Mouse (Mus musculus) left cerebral cortex, adult 2 months (tissue): ENCODE data around the gene Ptpn11. TPM values are rescaled to one million over a fixed set of nuclear protein-coding genes. Genes with fewer than 3 reads are reported as not detected.

Source experiments
- DNase-seq, 2 experiments: peaks; one replicate each; pipeline ENCODE4 v3.0.0; 2021 to 2022; ENCODE audit warnings: low spot score in 2 of 2, mixed read lengths in 1 of 2; ENCODE audit errors: extremely low spot score in 1 of 2
- H3K27ac ChIP-seq: fragments of 200-600 bp; 2 replicates; pipeline ENCODE4 v1.8.1; 2022
- H3K4me3 ChIP-seq: fragments of 200-600 bp; 2 replicates; pipeline ENCODE4 v1.8.1; 2022
- CTCF ChIP-seq: fragments of 200-600 bp; IDR thresholded peaks from 2 replicates; pipeline ENCODE4 v1.8.1; 2022; ENCODE audit warnings: antibody characterized with exemption, mild to moderate bottlenecking, moderate library complexity
- intact Hi-C: fragments of 180-260 bp; cut with DNase I; formaldehyde crosslinking; loops from one replicate; pipeline ENCODE4 v1.15.1; 2025
- total RNA-seq, 2 experiments: library from RNA; stranded (reverse); gene quantifications; 2 replicates each; pipeline ENCODE4 v1.2.3; 2021

Ptpn11 gene
- total RNA-seq, 2 experiments from 2014 or later = 95.4 to 96.8 TPM

GRCm38 (mm10) chr5:121162285-121162684 is 28.9 kb downstream of the Ptpn11 start:
- no peak overlapping the region for H3K27ac ChIP-seq
- TF ChIP-seq CTCF = no peak
- DNase-seq = no peak
- no peak overlapping the region for H3K4me3 ChIP-seq
- intact Hi-C loops = no loop called here

GRCm38 (mm10) chr5:121158966-121159365 is 32.2 kb downstream of the Ptpn11 start:
- Histone ChIP-seq H3K27ac (no peak overlapping the region), H3K4me3 (no peak overlapping the region)
- TF ChIP-seq CTCF = no peak
- DNase-seq = no peak
- intact Hi-C loops = loop anchor here (10.0 kb wide), 1 partner anchor 344 kb away; the partner anchor contains the start of gene Oas1c

GRCm38 (mm10) chr5:121157489-121157888 is 33.7 kb downstream of the Ptpn11 start:
- H3K27ac ChIP-seq = no peak overlapping the region
- no peak for DNase-seq
- intact Hi-C loops = loop anchor here (10.0 kb wide), 1 partner anchor 343 kb away; the partner anchor contains the start of gene Oas1c

GRCm38 (mm10) chr5:121157017-121157416 is 34.2 kb downstream of the Ptpn11 start:
- no peak overlapping the region for H3K4me3 ChIP-seq
- intact Hi-C loops = loop anchor here (10.0 kb wide), 1 partner anchor 342 kb away; the partner anchor contains the start of gene Oas1c
- no peak for DNase-seq
- TF ChIP-seq CTCF = no peak
- no peak overlapping the region for H3K27ac ChIP-seq

More at GRCm38 (mm10) chr5:121157489-121157888, 33.7 kb downstream of the Ptpn11 start:
- TF ChIP-seq CTCF = no peak
- H3K4me3 ChIP-seq = no peak overlapping the region

GRCm38 (mm10) chr5:121156121-121156520 is 35.1 kb downstream of the Ptpn11 start:
- Histone ChIP-seq H3K4me3 (no peak overlapping the region), H3K27ac (no peak overlapping the region; the same call in 1 of the 2 replicates)
- intact Hi-C loops = loop anchor here (10.0 kb wide), 1 partner anchor 341 kb away; the partner anchor contains the start of gene Oas1c
- no peak for DNase-seq
- no peak for TF ChIP-seq CTCF

GRCm38 (mm10) chr5:121150684-121151083 is 40.5 kb downstream of the Ptpn11 start:
- H3K4me3 ChIP-seq = no peak overlapping the region
- intact Hi-C loops = loop anchor here (10.0 kb wide), 1 partner anchor 336 kb away; the partner anchor contains the start of gene Oas1c
- peak overlapping the region; percentile 32 for H3K27ac ChIP-seq
- DNase-seq = no peak
- no peak for TF ChIP-seq CTCF

- H3K27ac ChIP-seq = no peak overlapping the region
- no peak for TF ChIP-seq CTCF
- intact Hi-C loops = no loop called here
- H3K4me3 ChIP-seq = no peak overlapping the region
- DNase-seq = no peak
These were observed 42.0 kb downstream of the Ptpn11 start for GRCm38 (mm10) chr5:121149246-121149645.

GRCm38 (mm10) chr5:121146275-121146674 is 44.9 kb downstream of the Ptpn11 start:
- Histone ChIP-seq H3K4me3 (no peak overlapping the region), H3K27ac (no peak overlapping the region; the same call in 1 of the 2 replicates)
- DNase-seq = no peak
- intact Hi-C loops = no loop called here
- no peak for TF ChIP-seq CTCF

GRCm38 (mm10) chr5:121145609-121146008 is 45.6 kb downstream of the Ptpn11 start:
- no peak overlapping the region for H3K4me3 ChIP-seq
- DNase-seq = no peak
- no peak for TF ChIP-seq CTCF
- intact Hi-C loops = no loop called here
- H3K27ac ChIP-seq = no peak overlapping the region; the same call in 1 of the 2 replicates

GRCm38 (mm10) chr5:121144441-121145238 is 46.6 kb downstream of the Ptpn11 start:
- Histone ChIP-seq H3K27ac (peak overlapping the region; percentile 17; the same call in 1 of the 2 replicates), H3K4me3 (no peak overlapping the region)
- no peak for TF ChIP-seq CTCF
- no peak for DNase-seq
- intact Hi-C loops = no loop called here

GRCm38 (mm10) chr5:121142431-121143119 is 48.6 kb downstream of the Ptpn11 start:
- DNase-seq = no peak
- intact Hi-C loops = no loop called here
- Histone ChIP-seq H3K27ac (peak overlapping the region; percentile 50), H3K4me3 (no peak overlapping the region)
- TF ChIP-seq CTCF = no peak

GRCm38 (mm10) chr5:121140276-121140675 is 50.9 kb downstream of the Ptpn11 start:
- Histone ChIP-seq H3K27ac (no peak overlapping the region), H3K4me3 (no peak overlapping the region)
- DNase-seq = no peak
- TF ChIP-seq CTCF = no peak
- intact Hi-C loops = no loop called here
